Mouse (Mus musculus) stomach, embryonic 16.5 days (tissue): ENCODE measurements around the gene Obscn. TPM values are rescaled to one million over a fixed set of nuclear protein-coding genes. Genes with fewer than 3 reads are reported as not detected.
A peak's percentile ranks its signal among the peaks of the same experiment; 100 is the strongest.

Experiments used
- ATAC-seq: fragments of 200-750 bp; cut with Nextera tagmentation; 2 replicates; pipeline ENCODE4 v1.8.0; 2017; ENCODE audit warnings: moderate number of reproducible peaks, moderate TSS enrichment; ENCODE audit not compliant: insufficient read depth, low FRiP score
- H3K27ac ChIP-seq: fragments of 300-500 bp; sonication (generic); 2 replicates; pipeline ENCODE4 v1.5.1; 2014; ENCODE audit warnings: low read length
- H3K27me3 ChIP-seq: fragments of 300-500 bp; sonication (generic); 2 replicates; pipeline ENCODE4 v1.6.1; 2014; ENCODE audit warnings: low read length, control low read depth, mixed read lengths; ENCODE audit not compliant: control insufficient read depth, insufficient read depth
- H3K36me3 ChIP-seq: fragments of 300-500 bp; sonication (generic); 2 replicates; pipeline ENCODE4 v1.6.1; 2014; ENCODE audit warnings: low read length; ENCODE audit not compliant: control insufficient read depth, insufficient read depth
- H3K4me1 ChIP-seq: fragments of 300-500 bp; sonication (generic); 2 replicates; pipeline ENCODE4 v1.6.1; 2014; ENCODE audit warnings: low read length, control low read depth, mixed read lengths; ENCODE audit not compliant: control insufficient read depth, insufficient read depth
- H3K4me2 ChIP-seq: fragments of 300-500 bp; sonication (generic); 2 replicates; pipeline ENCODE4 v1.6.1; 2014; ENCODE audit warnings: low read depth, low read length, mixed read lengths
- H3K4me3 ChIP-seq: fragments of 300-500 bp; sonication (generic); replicated peaks from 2 replicates; pipeline ENCODE4 v1.5.1; 2014; ENCODE audit warnings: mild to moderate bottlenecking, low read length
- H3K9ac ChIP-seq: fragments of 300-500 bp; sonication (generic); 2 replicates; pipeline ENCODE4 v1.6.1; 2014; ENCODE audit warnings: low read length
- H3K9me3 ChIP-seq: fragments of 300-500 bp; sonication (generic); replicated peaks from 2 replicates; pipeline ENCODE4 v1.6.1; 2016; ENCODE audit warnings: low read length, control low read depth; ENCODE audit not compliant: control insufficient read depth
- WGBS: fragments of 180-500 bp; shearing (Covaris S2); extraction: QIAGEN DNeasy Blood & Tissue Kit; methylation state at CpG from one replicate; pipeline ENCODE4 v1.1.7; 2014; 5-methylcytosine and 5-hydroxymethylcytosine counted together
- polyA plus RNA-seq: library from polyadenylated mRNA; unstranded; fragments of >200 nt; fragmentation: Nextera tagmentation; extraction: Ambion mirVana; gene quantifications from 2 replicates; pipeline ENCODE4 v1.2.1, GENCODE M21; 2015

The Obscn gene
- polyA plus RNA-seq, 1 experiment from 2014 or later: 1.7 TPM

DNA sequence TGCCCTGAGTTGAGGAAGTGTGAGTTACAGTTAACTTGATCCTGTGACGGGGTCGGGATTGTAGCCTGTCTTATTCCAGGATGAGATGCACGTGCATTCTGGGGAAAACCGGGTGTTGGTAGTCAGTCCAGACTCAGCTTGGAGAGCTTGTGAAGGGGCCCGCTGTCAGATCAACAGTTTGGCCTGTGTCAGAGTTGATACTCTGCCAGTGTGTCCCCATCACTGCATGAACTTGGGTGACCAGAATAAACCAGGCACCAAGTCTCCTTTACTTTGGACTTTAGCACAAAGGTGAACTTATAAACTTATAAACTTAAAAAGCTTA is 157.5 kb downstream of the Obscn start:
- Histone ChIP-seq H3K4me2 (peak overlapping the region; percentile 99), H3K27me3 (no peaks in the 10 kb centered on the region), H3K9ac (peak overlapping the region; percentile 92), H3K36me3 (peaks cover 7% of the 10 kb centered on the region), H3K4me1 (peaks cover 28% of the 10 kb centered on the region), H3K27ac (peak overlapping the region; percentile 80), H3K9me3 (no peaks in the 10 kb centered on the region), H3K4me3 (peak overlapping the region; percentile 76)
- no peak for ATAC-seq
- WGBS: 2% methylated on average over 5 of the region's 5 CpGs

DNA sequence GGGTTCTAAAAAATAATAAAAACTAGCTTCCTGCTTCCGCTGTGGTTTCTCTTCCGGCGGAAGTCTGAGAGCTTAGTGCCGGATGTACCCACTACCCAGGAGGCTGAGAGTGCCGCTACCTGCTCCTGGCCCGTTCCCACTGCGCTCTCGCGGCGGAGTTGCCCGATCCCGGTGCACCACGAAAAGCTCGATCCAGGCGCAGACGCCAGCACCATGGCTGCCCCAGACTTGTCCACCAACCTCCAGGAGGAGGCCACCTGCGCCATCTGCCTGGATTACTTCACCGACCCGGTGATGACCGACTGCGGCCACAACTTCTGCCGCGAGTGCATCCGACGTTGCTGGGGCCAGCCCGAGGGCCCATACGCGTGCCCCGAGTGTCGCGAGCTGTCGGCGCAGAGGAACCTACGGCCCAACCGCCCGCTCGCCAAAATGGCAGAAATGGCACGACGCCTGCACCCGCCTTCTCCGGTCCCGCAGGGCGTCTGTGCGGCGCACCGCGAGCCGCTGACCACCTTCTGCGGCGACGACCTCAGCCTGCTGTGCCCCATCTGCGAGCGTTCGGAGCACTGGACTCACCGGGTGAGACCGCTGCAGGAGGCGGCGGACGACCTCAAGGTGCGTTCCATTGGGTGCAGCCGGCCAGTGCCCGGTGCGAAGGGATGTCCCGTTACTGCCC is 158.0 kb downstream of the Obscn start, which contains the start of gene Trim11:
Gene Trim11 (plus strand): TSS at position 67 of the 679 bp plus-strand sequence.
- under 1% methylated on average over 64 of the region's 64 CpGs for WGBS
- peaks cover 7% of the 10 kb centered on the region for H3K36me3 ChIP-seq
- no peaks in the 10 kb centered on the region for H3K9me3 ChIP-seq
- H3K4me3 ChIP-seq: peak within 1 kb of the TSS; percentile 76
- ATAC-seq: peak; percentile 54
- H3K9ac ChIP-seq: peak within 1 kb of the TSS; percentile 92
- H3K27me3 ChIP-seq: no peaks in the 10 kb centered on the region
- H3K4me2 ChIP-seq: peak within 1 kb of the TSS; percentile 99
- H3K27ac ChIP-seq: peak within 1 kb of the TSS; percentile 80
- H3K4me1 ChIP-seq: peaks cover 28% of the 10 kb centered on the region

DNA sequence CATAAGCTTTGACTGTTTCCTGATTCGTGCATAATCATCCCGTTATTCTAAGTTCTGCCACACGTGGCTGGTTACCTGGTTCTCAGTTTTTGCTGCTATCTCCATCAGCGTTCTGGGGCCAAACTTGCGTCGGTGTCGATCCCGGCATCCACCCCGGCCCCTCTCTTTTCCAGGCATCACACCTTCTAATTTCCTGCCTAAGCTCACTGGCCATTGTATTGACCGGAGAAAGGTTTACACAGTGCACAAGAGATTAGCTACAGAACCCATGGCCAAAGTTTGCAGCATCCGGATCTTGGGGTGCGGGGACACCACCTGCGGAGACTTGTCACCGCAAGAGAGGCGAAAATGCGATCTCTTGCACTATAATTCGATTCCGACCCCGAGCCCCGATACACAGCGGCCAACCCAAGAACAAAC is 158.6 kb downstream of the Obscn start:
- peak overlapping the region; percentile 92 for H3K9ac ChIP-seq
- ATAC-seq: no peak
- peaks cover 28% of the 10 kb centered on the region for H3K4me1 ChIP-seq

DNA sequence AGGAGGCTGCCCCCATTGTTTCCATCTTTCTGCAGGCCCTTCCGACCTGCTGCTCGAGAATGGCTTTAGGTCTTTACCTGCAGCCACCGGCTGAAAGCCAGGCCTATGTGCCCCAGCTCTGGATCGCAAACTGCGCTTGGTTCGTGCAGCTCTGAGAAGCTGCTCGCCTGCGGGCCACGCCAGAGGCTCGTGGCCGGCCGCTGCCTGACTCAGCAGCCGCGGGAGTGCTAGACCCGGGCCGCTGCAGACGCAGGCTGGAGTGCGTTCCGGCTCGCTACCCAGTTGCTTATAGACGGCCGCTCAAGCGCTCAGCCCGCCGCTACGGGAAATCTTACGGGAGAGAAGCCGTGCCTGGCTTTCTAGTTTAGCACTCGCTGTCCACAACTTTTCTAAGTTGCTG is 159.1 kb downstream of the Obscn start:
- no peaks in the 10 kb centered on the region for H3K9me3 ChIP-seq
- no peaks in the 10 kb centered on the region for H3K27me3 ChIP-seq
- H3K4me2 ChIP-seq: peak overlapping the region; percentile 99
- H3K27ac ChIP-seq: peak overlapping the region; percentile 80
- peaks cover 4% of the 10 kb centered on the region for H3K36me3 ChIP-seq
- no peak for ATAC-seq
- H3K9ac ChIP-seq: peak overlapping the region; percentile 92
- peak overlapping the region; percentile 76 for H3K4me3 ChIP-seq
- peaks cover 28% of the 10 kb centered on the region for H3K4me1 ChIP-seq
- under 1% methylated on average over 29 of the region's 29 CpGs for WGBS

More for the DNA sequence above, 158.6 kb downstream of the Obscn start:
- peak overlapping the region; percentile 76 for H3K4me3 ChIP-seq
- no peaks in the 10 kb centered on the region for H3K27me3 ChIP-seq
- peak overlapping the region; percentile 99 for H3K4me2 ChIP-seq
- H3K27ac ChIP-seq: peak overlapping the region; percentile 80
- no peaks in the 10 kb centered on the region for H3K9me3 ChIP-seq
- 0% methylated on average over 21 of the region's 21 CpGs for WGBS
- H3K36me3 ChIP-seq: peaks cover 5% of the 10 kb centered on the region

DNA sequence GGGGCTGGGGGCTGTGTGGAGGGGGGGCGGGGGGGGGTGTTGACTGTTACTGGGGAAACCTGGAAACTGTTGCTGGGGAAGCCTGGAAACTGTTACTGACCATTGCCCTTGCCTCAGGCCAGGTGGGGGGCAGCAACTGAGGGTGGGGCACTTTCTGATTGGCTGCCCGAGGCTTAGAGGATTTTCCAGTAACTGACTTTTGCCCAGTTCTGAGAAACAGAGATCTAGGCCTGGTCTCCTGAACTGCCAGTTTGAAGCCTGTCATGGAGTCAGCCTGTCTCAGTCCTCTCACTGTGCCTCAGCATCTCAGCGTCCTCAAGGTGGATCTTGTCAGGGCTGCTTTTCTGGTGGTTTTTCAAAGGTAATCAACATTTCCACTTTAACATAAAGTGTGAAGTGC is 161.8 kb downstream of the Obscn start:
- WGBS: 91% methylated on average over 3 of the region's 3 CpGs
- Histone ChIP-seq H3K27ac (no peak overlapping the region), H3K9ac (no peak overlapping the region), H3K36me3 (peaks cover 6% of the 10 kb centered on the region; the same call in 1 of the 2 replicates), H3K4me1 (peaks cover 11% of the 10 kb centered on the region), H3K4me2 (no peak overlapping the region), H3K4me3 (no peak overlapping the region), H3K27me3 (no peaks in the 10 kb centered on the region), H3K9me3 (no peaks in the 10 kb centered on the region)
- ATAC-seq: no peak

GRCm38 (mm10) chr11:58971796-58972195 is 164.4 kb downstream of the Obscn start:
- Histone ChIP-seq H3K27me3 (no peaks in the 10 kb centered on the region), H3K27ac (no peak overlapping the region), H3K9ac (no peak overlapping the region), H3K4me2 (no peak overlapping the region), H3K36me3 (peaks cover 6% of the 10 kb centered on the region; the same call in 1 of the 2 replicates), H3K9me3 (no peaks in the 10 kb centered on the region), H3K4me1 (no peaks in the 10 kb centered on the region), H3K4me3 (no peak overlapping the region)
- WGBS: 89% methylated on average over 3 of the region's 3 CpGs
- no peak for ATAC-seq

DNA sequence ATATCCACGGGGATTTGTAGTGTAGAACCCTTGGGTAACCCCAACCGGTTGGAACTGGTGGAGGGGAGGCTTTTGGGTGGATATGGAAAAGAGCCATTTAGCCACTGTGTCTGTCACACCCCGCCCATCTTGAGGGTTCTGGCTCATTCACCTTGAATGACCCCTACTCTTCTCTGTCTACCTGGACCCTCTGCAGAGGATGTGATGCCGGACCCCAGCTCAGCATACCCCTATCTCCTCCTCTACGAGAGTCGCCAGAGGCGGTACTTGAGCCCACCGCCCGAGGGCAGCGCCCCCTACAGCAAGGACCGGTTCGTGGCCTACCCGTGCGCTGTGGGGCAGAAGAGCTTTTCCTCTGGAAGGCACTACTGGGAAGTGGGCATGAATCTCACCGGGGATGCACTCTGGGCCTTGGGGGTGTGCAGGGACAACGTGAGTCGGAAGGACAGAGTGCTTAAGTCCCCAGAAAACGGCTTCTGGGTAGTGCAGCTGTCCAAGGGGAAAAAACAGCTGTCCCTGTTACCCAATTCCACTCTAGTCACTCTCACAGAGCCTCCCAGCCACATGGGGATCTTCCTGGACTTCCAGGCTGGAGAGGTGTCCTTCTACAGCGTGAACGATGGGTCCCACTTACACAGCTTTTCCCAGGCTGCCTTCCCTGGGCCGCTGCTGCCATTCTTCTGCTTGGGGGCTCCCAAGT is 165.2 kb downstream of the Obscn start:
- Histone ChIP-seq H3K9me3 (no peaks in the 10 kb centered on the region), H3K36me3 (peaks cover 6% of the 10 kb centered on the region; the same call in 1 of the 2 replicates), H3K27ac (no peak overlapping the region), H3K4me2 (no peak overlapping the region), H3K9ac (no peak overlapping the region), H3K4me3 (no peak overlapping the region), H3K27me3 (no peaks in the 10 kb centered on the region), H3K4me1 (no peaks in the 10 kb centered on the region)
- no peak for ATAC-seq
- WGBS: 88% methylated on average over 21 of the region's 21 CpGs

- H3K4me2 ChIP-seq: no peak overlapping the region
- H3K9ac ChIP-seq: no peak overlapping the region
- H3K9me3 ChIP-seq: no peaks in the 10 kb centered on the region
- no peak overlapping the region for H3K4me3 ChIP-seq
- H3K27me3 ChIP-seq: no peaks in the 10 kb centered on the region
- 52% methylated on average over 6 of the region's 6 CpGs for WGBS
- peaks cover 4% of the 10 kb centered on the region; the same call in 1 of the 2 replicates for H3K36me3 ChIP-seq
- no peak overlapping the region for H3K27ac ChIP-seq
- ATAC-seq: no peak
- no peaks in the 10 kb centered on the region for H3K4me1 ChIP-seq
Measured at GRCm38 (mm10) chr11:58969659-58970058, 166.5 kb downstream of the Obscn start.

DNA sequence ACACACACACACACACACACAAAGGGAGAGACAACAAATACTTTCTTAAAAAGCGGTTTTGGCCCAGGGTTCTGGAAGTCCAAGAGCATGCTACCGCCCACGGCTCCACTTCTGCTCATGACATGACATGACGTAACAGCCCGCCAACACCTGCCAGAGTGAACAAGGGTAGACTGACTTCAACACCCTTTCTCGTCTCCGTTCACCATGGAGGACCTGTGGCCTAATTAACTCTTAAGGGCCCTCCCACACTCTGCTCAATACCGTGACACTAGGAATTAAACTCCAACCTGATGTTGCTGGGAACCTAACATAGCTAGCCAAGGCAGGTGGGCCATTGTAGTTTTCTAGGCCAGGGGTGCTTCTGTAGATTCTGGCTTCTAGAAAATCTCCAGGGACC is 167.2 kb downstream of the Obscn start:
- no peak overlapping the region for H3K27ac ChIP-seq
- 82% methylated on average over 8 of the region's 8 CpGs for WGBS
- ATAC-seq: peak; percentile 25; the same call in 1 of the 2 replicates

More for the DNA sequence above, 167.2 kb downstream of the Obscn start:
- Histone ChIP-seq H3K9ac (no peak overlapping the region), H3K4me3 (no peak overlapping the region), H3K27me3 (no peaks in the 10 kb centered on the region), H3K4me2 (no peak overlapping the region), H3K9me3 (no peaks in the 10 kb centered on the region), H3K36me3 (peaks cover 3% of the 10 kb centered on the region; the same call in 1 of the 2 replicates), H3K4me1 (no peaks in the 10 kb centered on the region)
